Mouse (Mus musculus) hindbrain, postnatal 0 days (tissue): ENCODE measurements around the gene Arrb2. TPM values are rescaled to one million over a fixed set of nuclear protein-coding genes. Genes with fewer than 3 reads are reported as not detected.

Experiments
- ATAC-seq: fragments of 200-750 bp; cut with Nextera tagmentation; 2 replicates; pipeline ENCODE4 v1.8.0; 2017; ENCODE audit warnings: mild to moderate bottlenecking, moderate TSS enrichment, moderate library complexity
- DNase-seq: peaks from one replicate; pipeline ENCODE4 v3.0.0-alpha.2; 2015; ENCODE audit warnings: low spot score
- H3K27ac ChIP-seq: fragments of 300-500 bp; sonication (generic); 2 replicates; pipeline ENCODE4 v1.5.1; 2014; ENCODE audit warnings: mild to moderate bottlenecking
- H3K27me3 ChIP-seq: fragments of 300-500 bp; sonication (generic); 2 replicates; pipeline ENCODE4 v1.6.1; 2014; ENCODE audit warnings: low read length, mixed read lengths; ENCODE audit not compliant: insufficient read depth
- H3K36me3 ChIP-seq: fragments of 300-500 bp; sonication (generic); 2 replicates; pipeline ENCODE4 v1.6.1; 2014; ENCODE audit warnings: low read length, mixed read lengths; ENCODE audit not compliant: insufficient read depth
- H3K4me1 ChIP-seq: fragments of 300-500 bp; sonication (generic); 2 replicates; pipeline ENCODE4 v1.6.1; 2014; ENCODE audit warnings: antibody characterized with exemption, low read length, mixed read lengths; ENCODE audit not compliant: insufficient read depth
- H3K4me2 ChIP-seq: fragments of 300-500 bp; sonication (generic); 2 replicates; pipeline ENCODE4 v1.6.1; 2014; ENCODE audit warnings: low read depth, mild to moderate bottlenecking, low read length, moderate library complexity, mixed read lengths
- H3K4me3 ChIP-seq: fragments of 300-500 bp; sonication (generic); 2 replicates; pipeline ENCODE4 v1.5.1; 2014; ENCODE audit warnings: low read length
- H3K9ac ChIP-seq: fragments of 300-500 bp; sonication (generic); replicated peaks from 2 replicates; pipeline ENCODE4 v1.6.1; 2014; ENCODE audit warnings: mild to moderate bottlenecking, low read length, moderate library complexity, mixed read lengths
- H3K9me3 ChIP-seq: fragments of 300-500 bp; sonication (generic); 2 replicates; pipeline ENCODE4 v1.6.1; 2016; ENCODE audit warnings: low read length, mixed read lengths
- CTCF ChIP-seq: IDR thresholded peaks from 2 replicates; pipeline ENCODE4 v1.5.1; 2016; ENCODE audit warnings: antibody characterized with exemption, control low read depth, low read depth
- WGBS: fragments of 180-500 bp; shearing (Covaris S2); extraction: QIAGEN DNeasy Blood & Tissue Kit; methylation state at CpG from one replicate; pipeline ENCODE4 v1.1.7; 2014; 5-methylcytosine and 5-hydroxymethylcytosine counted together
- polyA plus RNA-seq: library from polyadenylated mRNA; unstranded; fragments of >200 nt; fragmentation: Nextera tagmentation; extraction: Ambion mirVana; gene quantifications from 2 replicates; pipeline ENCODE4 v1.2.1, GENCODE M21; 2015
- total RNA-seq: library from RNA; depleted of rRNA; stranded (reverse); fragments of >200 nt; gene quantifications from 2 replicates; pipeline ENCODE4 v1.2.3, GENCODE M21; 2014

Arrb2 gene
- total and polyA plus RNA-seq, 2 experiments from 2014 or later = 56.3 to 106 TPM

DNA sequence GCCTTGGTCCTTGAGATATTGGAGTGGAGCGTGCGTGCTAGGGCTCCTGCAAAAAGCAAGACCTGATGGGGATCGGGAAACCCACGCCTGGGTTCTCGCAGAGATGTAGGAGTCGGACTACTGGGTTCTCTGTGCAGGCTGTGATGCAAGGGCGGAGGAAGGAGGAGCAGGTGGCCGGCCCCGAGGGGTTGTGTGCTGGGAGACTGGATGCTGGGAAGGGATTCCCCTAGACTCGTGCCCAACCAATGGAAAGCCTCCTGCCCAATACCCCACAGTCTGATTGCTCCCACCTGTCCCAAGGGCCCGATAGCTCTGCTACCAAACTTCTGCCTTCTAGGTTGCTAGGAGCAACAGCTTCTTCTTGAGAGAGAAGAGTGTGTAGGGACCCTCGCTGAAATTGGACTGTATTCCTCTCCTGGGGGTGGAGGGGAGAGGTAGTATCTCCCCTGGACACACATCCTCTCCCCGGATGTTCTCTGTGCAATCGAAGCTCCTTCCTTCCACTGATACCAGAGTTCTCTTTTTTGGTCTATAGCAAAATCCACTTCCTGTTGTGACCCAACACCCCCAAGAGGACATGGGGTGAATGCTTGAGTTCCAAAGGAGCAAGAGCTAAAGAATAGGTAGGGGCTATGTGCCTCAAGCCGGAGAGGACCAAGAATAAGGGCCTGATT is 597 bp downstream of the Arrb2 start:
- 7% methylated on average over 15 of the region's 15 CpGs for WGBS
- Histone ChIP-seq H3K36me3 (peaks cover 19% of the 10 kb centered on the region), H3K4me2 (peak overlapping the region; percentile 78), H3K9ac (peak overlapping the region; percentile 88), H3K27me3 (no peaks in the 10 kb centered on the region), H3K9me3 (no peaks in the 10 kb centered on the region), H3K4me3 (peak overlapping the region; percentile 87), H3K27ac (peak overlapping the region; percentile 91), H3K4me1 (peaks cover 16% of the 10 kb centered on the region)
- TF ChIP-seq CTCF = no peak
- peak; percentile 62 for DNase-seq
- ATAC-seq = peak; percentile 24

DNA sequence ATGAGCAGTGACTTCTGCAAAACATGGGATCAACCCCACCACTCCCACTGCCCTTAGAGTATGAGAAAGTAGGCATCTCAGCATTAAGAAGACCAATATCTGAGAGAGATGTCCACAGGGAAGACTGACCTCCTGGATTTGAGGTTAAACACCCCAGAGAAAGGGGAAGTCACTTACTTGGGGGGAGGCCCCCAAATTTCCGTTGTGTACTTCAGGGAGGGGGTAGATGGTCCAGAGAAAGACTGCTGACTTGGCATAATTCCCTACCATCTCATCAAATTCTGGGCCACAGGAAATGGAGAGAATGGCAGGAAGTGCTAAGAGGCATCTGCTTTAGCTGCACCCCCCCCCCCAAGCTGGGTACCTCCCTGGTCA is 1.1 kb downstream of the Arrb2 start:
- TF ChIP-seq CTCF = no peak
- peak overlapping the region; percentile 87 for H3K4me3 ChIP-seq
- 74% methylated on average over 1 of the region's 1 CpGs for WGBS
- DNase-seq = no peak
- peaks cover 16% of the 10 kb centered on the region for H3K4me1 ChIP-seq
- H3K27me3 ChIP-seq = no peaks in the 10 kb centered on the region
- H3K9me3 ChIP-seq = no peaks in the 10 kb centered on the region
- H3K27ac ChIP-seq = peak overlapping the region; percentile 91; the same call in 1 of the 2 replicates
- H3K36me3 ChIP-seq = peaks cover 19% of the 10 kb centered on the region
- H3K9ac ChIP-seq = peak overlapping the region; percentile 88
- H3K4me2 ChIP-seq = peak overlapping the region; percentile 78
- no peak for ATAC-seq

DNA sequence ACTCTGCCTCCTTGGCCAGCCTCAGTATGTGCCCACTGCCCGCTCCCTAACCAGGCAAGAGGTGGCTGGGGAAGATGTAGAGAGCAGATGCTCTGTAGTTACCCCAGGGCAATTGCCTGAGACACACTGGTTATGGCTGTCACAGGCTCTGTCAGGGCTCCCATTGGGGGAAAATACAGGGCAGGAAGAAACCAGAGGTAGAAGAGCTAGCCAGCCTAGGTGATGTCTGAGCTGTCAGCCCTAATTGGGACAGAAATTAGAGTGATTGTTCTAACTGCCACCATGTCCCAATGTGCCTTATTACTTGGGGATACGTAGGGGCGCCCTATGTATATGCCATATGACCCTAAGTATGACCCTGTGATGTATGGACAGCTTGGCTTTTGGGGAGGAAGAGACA is 1.5 kb downstream of the Arrb2 start:
- WGBS = 88% methylated on average over 3 of the region's 3 CpGs
- no peaks in the 10 kb centered on the region for H3K9me3 ChIP-seq
- no peak for TF ChIP-seq CTCF
- H3K4me2 ChIP-seq = peak overlapping the region; percentile 78
- H3K27me3 ChIP-seq = no peaks in the 10 kb centered on the region
- H3K4me3 ChIP-seq = peak overlapping the region; percentile 87; the same call in 1 of the 2 replicates
- peaks cover 16% of the 10 kb centered on the region for H3K4me1 ChIP-seq
- ATAC-seq (no peak), DNase-seq (no peak)
- no peak overlapping the region for H3K27ac ChIP-seq
- H3K36me3 ChIP-seq = peaks cover 23% of the 10 kb centered on the region
- peak overlapping the region; percentile 88 for H3K9ac ChIP-seq

DNA sequence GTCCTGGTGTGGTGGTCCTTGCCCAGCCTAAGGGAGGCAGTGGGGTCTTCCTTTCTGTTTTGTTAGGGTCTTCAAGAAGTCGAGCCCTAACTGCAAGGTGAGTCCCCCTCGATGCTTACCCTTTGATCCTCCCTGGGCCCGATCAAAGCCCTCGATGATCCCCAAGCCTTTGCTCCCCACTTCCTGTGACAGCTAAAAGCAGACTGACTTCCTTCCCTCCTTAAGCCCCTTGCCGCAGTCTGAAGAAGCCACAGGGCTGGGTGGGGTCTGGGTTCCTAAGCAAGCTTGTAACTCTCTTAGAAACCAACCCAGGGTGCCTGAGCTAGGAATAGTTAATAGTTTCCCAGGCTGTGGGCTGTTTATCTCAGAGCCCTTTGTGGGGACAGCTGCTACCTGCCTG is 3.0 kb downstream of the Arrb2 start:
- ATAC-seq = no peak

DNA sequence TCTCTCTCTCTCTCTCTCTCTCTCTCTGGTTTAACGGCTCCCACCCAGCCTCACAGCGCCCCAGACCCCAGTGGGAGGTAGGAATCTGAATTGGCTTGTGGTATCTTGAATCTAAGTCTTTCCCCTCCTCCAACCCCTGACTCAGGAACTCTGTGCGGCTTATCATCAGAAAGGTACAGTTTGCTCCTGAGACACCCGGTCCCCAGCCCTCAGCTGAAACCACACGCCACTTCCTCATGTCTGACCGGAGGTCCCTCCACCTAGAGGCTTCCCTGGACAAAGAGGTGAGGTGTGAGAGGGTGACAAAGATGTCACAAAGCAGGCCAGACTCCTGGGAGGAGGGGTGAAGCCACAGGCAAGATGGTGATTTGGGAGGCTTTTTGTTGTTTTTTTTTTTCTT is 5.0 kb downstream of the Arrb2 start:
- Histone ChIP-seq H3K36me3 (peaks cover 41% of the 10 kb centered on the region), H3K27me3 (no peaks in the 10 kb centered on the region), H3K4me1 (peaks cover 12% of the 10 kb centered on the region), H3K4me2 (no peak overlapping the region), H3K4me3 (no peak overlapping the region), H3K27ac (no peak overlapping the region), H3K9me3 (no peaks in the 10 kb centered on the region), H3K9ac (no peak overlapping the region)
- no peak for TF ChIP-seq CTCF
- WGBS = 88% methylated on average over 6 of the region's 6 CpGs
- no peak for DNase-seq
- ATAC-seq = no peak

More for the DNA sequence above, 3.0 kb downstream of the Arrb2 start:
- H3K27me3 ChIP-seq = no peaks in the 10 kb centered on the region
- no peak overlapping the region for H3K27ac ChIP-seq
- no peak for DNase-seq
- 85% methylated on average over 5 of the region's 5 CpGs for WGBS
- TF ChIP-seq CTCF = no peak
- no peaks in the 10 kb centered on the region for H3K9me3 ChIP-seq
- H3K4me1 ChIP-seq = peaks cover 16% of the 10 kb centered on the region
- H3K4me3 ChIP-seq = no peak overlapping the region
- H3K9ac ChIP-seq = no peak overlapping the region
- H3K4me2 ChIP-seq = no peak overlapping the region
- peaks cover 38% of the 10 kb centered on the region for H3K36me3 ChIP-seq

DNA sequence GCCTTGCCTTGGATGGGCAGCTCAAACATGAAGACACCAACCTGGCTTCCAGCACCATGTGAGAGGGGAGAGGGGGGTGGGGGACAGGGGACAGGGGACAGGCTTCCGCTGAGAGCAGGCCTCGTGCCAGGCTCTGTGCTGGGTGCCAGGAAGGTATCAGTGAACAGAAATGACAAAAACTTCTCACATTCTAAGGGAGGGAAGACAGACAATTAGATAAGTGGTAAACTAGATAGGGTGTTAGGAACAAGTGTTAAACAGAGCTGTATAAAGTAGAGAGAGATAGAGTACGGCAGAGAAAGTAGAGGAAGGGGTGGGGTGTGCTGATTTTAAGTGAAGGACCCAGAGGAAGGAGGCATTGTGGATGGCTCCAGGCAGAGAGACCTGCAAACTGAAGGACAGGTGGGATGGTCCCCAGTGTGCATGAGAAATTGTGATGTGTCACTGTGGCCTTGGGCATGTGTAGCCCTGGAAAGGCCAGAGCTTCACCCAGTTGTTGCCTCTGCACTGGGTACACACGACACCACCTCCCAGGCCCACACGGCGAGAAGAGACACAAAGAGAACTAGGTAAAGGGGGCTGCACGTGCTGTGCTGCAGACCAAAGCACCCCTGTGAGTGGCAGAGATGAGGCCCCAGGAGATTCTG is 6.4 kb downstream of the Arrb2 start:
- DNase-seq = no peak
- WGBS = 83% methylated on average over 7 of the region's 7 CpGs
- Histone ChIP-seq H3K4me2 (no peak overlapping the region), H3K27me3 (no peaks in the 10 kb centered on the region), H3K4me3 (no peak overlapping the region), H3K4me1 (peaks cover 6% of the 10 kb centered on the region), H3K9ac (no peak overlapping the region), H3K9me3 (no peaks in the 10 kb centered on the region), H3K36me3 (peaks cover 41% of the 10 kb centered on the region), H3K27ac (no peak overlapping the region)
- no peak for TF ChIP-seq CTCF
- no peak for ATAC-seq

DNA sequence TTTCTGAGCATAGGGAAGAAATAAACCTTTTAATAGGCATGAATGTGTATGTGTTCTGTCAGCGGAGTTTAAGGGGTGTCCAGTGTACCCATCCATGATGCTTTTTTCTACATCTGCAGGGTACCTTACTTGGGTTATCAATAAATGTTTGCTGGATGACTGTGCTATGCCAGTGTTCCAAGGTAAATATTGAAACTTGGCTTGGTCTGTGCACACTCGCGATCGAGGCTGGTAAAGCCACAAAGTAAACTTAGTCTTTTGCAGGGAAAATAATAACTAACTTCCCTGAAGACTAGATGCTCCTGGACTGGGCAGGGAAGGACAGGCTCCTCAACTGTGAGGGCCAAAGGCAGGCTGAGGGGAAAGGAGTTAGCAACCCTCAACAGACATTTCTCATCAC is 8.2 kb downstream of the Arrb2 start:
- H3K9me3 ChIP-seq = no peaks in the 10 kb centered on the region
- no peak overlapping the region for H3K27ac ChIP-seq
- TF ChIP-seq CTCF = no peak
- H3K9ac ChIP-seq = no peak overlapping the region
- WGBS = 93% methylated on average over 4 of the region's 4 CpGs
- DNase-seq (no peak), ATAC-seq (no peak)
- no peak overlapping the region for H3K4me2 ChIP-seq
- H3K4me1 ChIP-seq = no peaks in the 10 kb centered on the region
- H3K4me3 ChIP-seq = no peak overlapping the region
- peaks cover 41% of the 10 kb centered on the region for H3K36me3 ChIP-seq
- H3K27me3 ChIP-seq = no peaks in the 10 kb centered on the region
